Mouse (Mus musculus) heart, postnatal 10 days (tissue): ENCODE measurements around the gene Gm20903. TPM values are rescaled to one million over a fixed set of nuclear protein-coding genes. Genes with fewer than 3 reads are reported as not detected.
"Not testable (repeated sequence)": the region's sequence is repeated elsewhere in the genome, so short reads cannot be mapped to it uniquely, and the experiment has no call there.

Experiments used
- DNase-seq, 2 experiments: peaks; one replicate each; pipeline ENCODE4 v3.0.0; 2021
- intact Hi-C: fragments of 180-260 bp; cut with DNase I; formaldehyde crosslinking; loops from one replicate; pipeline ENCODE4 v1.15.1; 2025
- total RNA-seq, 2 experiments: library from RNA; stranded (reverse); gene quantifications; 2 replicates each; pipeline ENCODE4 v1.2.3; 2021

The Gm20903 gene
- total RNA-seq, result not detected

DNA sequence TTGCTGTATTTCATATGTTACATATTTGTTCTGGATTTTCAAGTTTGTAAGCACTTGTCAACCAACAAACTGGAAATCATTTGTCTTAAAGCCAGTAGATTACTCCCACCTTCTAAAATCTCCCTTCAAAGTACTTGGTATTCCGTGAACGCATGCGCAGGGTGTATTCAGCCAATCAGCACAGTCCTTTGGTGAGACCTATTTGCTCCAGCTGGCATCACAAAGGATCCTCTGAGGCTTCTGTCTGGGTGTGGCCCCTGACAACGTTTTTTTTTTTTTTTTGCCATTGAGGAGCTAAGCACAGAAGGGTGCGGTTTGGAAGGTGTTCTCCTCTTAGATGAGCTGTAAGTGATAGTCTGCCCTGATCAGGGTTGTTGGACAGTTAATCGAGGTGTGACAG is at the start of gene Gm20903:
Gene Gm20903, plus strand, starts transcription at position 301 of the 400 bp plus-strand sequence.
- DNase-seq, intact Hi-C loops: not testable (repeated sequence)
